Mouse (Mus musculus): ENCODE data around the gene Ptges3l.

- TF ChIP-seq POLR2A (IDR thresholded peaks at IDR 0.05; ENCODE audit: insufficient read length, low read depth) (no peak), MYOG (IDR thresholded peaks at IDR 0.05; ENCODE audit: control insufficient read depth in 1 of 3, insufficient read depth in 1 of 3, insufficient read length in 2 of 3, low read depth in 2 of 3) (no peak), E2F4 (IDR thresholded peaks at IDR 0.05; ENCODE audit: insufficient read depth) (no peak), MAX (IDR thresholded peaks at IDR 0.05; ENCODE audit: low read depth) (no peak)
Observed at GRCm38 (mm10) chr11:101457631-101458030, 32.5 kb upstream of the Ptges3l start.

All from myocyte (in vitro differentiated cells).